ENCODE assay signal across 8 mouse cellular contexts in the genomic region with DNA sequence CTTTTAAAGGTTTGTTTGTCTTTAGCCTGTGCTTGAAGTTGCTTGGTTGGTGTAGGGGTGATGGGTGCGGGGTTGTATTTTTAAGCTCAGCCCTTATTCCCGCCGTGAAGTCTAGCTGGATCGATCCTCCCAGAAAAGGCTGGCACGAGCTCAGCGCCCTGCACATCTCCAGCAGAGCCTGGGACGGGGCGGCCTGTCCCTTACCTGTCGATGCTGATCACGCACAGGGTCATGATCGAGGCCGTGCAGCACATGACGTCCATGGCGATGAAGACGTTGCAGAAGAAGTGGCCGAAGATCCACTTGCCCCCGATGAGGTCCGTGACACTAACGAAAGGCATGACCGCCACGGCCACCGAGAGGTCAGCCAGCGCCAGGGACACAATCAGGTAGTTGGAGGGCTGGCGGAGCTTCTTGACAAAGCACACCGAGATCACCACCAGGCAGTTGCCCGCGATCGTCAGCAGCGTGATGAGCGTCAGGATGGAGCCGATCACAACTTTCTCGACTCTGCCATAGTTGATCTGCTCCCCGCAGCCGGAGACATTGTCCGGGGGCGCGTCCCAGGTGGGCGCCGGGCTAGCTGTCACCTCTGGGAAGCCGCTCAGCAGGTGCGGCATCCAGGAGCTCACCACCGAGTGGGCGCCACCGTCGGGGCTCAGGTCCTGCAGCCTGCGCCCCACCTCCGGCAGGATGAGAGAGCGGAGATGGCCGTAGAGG. TPM values are rescaled to one million over a fixed set of nuclear protein-coding genes. Genes with fewer than 3 reads are reported as not detected.
DNase-seq lines count a peak whose midpoint lies in the region; ATAC-seq and TF ChIP-seq lines count a peak whose summit lies in the region.

No protein-coding gene starts in this region.

- peaks cover 17% of the 10 kb centered on the region for H3K9me3 ChIP-seq in megakaryocyte, embryonic 14.5 days
- H3K9me3 ChIP-seq in heart, postnatal 0 days (replicated peaks; ENCODE audit: control insufficient read depth, low read length): no peaks in the 10 kb centered on the region
- H3K9me3 ChIP-seq in liver, postnatal 0 days (ENCODE audit: low read length): no peaks in the 10 kb centered on the region

- peak overlapping the region; percentile 96 for H3K4me2 ChIP-seq in heart, postnatal 0 days (ENCODE audit: low read depth, low read length)
- H3K4me2 ChIP-seq in liver, postnatal 0 days (ENCODE audit: low read depth, low read length): peak overlapping the region; percentile 74

- peak overlapping the region; percentile 91 for H3K4me3 ChIP-seq in megakaryocyte, embryonic 14.5 days (replicated peaks)
- peak overlapping the region; percentile 58 for H3K4me3 ChIP-seq in heart, postnatal 0 days (ENCODE audit: low read depth, low read length)
- peak overlapping the region; percentile 45 for H3K4me3 ChIP-seq in liver, postnatal 0 days (ENCODE audit: low read depth, low read length)

- intact Hi-C loops in gastrocnemius, postnatal 14 days (cut with DNase I; ENCODE audit: low total_unique reads): no loop called here

- H3K4me1 ChIP-seq in megakaryocyte, embryonic 14.5 days: peaks cover 13% of the 10 kb centered on the region
- no peaks in the 10 kb centered on the region for H3K4me1 ChIP-seq in heart, postnatal 0 days (ENCODE audit: control insufficient read depth, insufficient read depth)
- no peaks in the 10 kb centered on the region for H3K4me1 ChIP-seq in liver, postnatal 0 days (ENCODE audit: insufficient read depth)

- no peak overlapping the region for H3K27ac ChIP-seq in heart, postnatal 0 days (ENCODE audit: low read depth)
- no peak overlapping the region for H3K27ac ChIP-seq in liver, postnatal 0 days (ENCODE audit: low read depth)

- no peak for TF ChIP-seq EP300 in heart, postnatal 0 days (IDR thresholded peaks at IDR 0.05; ENCODE audit: low read depth)
- no peak for TF ChIP-seq EP300 in liver, postnatal 0 days (IDR thresholded peaks at IDR 0.05; ENCODE audit: low read depth)

- peak; percentile 3 for DNase-seq in gastrocnemius, postnatal 14 days
- DNase-seq in gastrocnemius, postnatal 10 days: no peak
- DNase-seq in heart, postnatal 0 days (ENCODE audit: low spot score): no peak
- DNase-seq in liver, postnatal 0 days: peak; percentile 12
- DNase-seq in ovary, postnatal 10 days (ENCODE audit: low spot score): no peak
- no peak for DNase-seq in gastrocnemius, postnatal 25 days

- no peak for TF ChIP-seq CTCF in heart, postnatal 0 days (IDR thresholded peaks at IDR 0.05; ENCODE audit: low read depth)
- no peak for TF ChIP-seq CTCF in liver, postnatal 0 days (IDR thresholded peaks at IDR 0.05; ENCODE audit: low read depth)

- ATAC-seq in megakaryocyte, adult 5-6 weeks (ENCODE audit: poor library complexity, severe bottlenecking): no peak
- 0 out of 2 replicates have a peak, but pooled peaks have one; percentile 8 for ATAC-seq in heart, postnatal 0 days (ENCODE audit: insufficient read depth, low read depth)
- no peak for ATAC-seq in liver, postnatal 0 days

- H3K9ac ChIP-seq in heart, postnatal 0 days (replicated peaks; ENCODE audit: low read depth, low read length): no peak overlapping the region
- no peak overlapping the region for H3K9ac ChIP-seq in liver, postnatal 0 days (replicated peaks)

- H3K36me3 ChIP-seq in megakaryocyte, embryonic 14.5 days (replicated peaks; ENCODE audit: low read length): no peaks in the 10 kb centered on the region
- H3K36me3 ChIP-seq in heart, postnatal 0 days (replicated peaks; ENCODE audit: control insufficient read depth, insufficient read depth, low read length): no peaks in the 10 kb centered on the region
- no peaks in the 10 kb centered on the region for H3K36me3 ChIP-seq in liver, postnatal 0 days (replicated peaks; ENCODE audit: insufficient read depth, low read length)

- 7% methylated on average over 49 of the region's 49 CpGs for WGBS in heart, postnatal 0 days
- WGBS in liver, postnatal 0 days (ENCODE audit: insufficient replicate concordance): 11% methylated on average over 43 of the region's 49 CpGs

- H3K27me3 ChIP-seq in megakaryocyte, embryonic 14.5 days (replicated peaks): peaks cover 44% of the 10 kb centered on the region
- peaks cover 52% of the 10 kb centered on the region for H3K27me3 ChIP-seq in heart, postnatal 0 days (ENCODE audit: control insufficient read depth, insufficient read depth, low read length)
- peaks cover 50% of the 10 kb centered on the region for H3K27me3 ChIP-seq in liver, postnatal 0 days (ENCODE audit: insufficient read depth, low read length)

RNA-seq across cellular contexts. Expression of gene Htr7, which starts 0.6 kb away (rescaled TPM):
- total RNA-seq in gastrocnemius, postnatal 14 days (2021): 1 to 10 TPM; 1.4 to 2.0 TPM
- 1 to 10 TPM; 1.5 to 1.9 TPM for total RNA-seq in gastrocnemius, postnatal 10 days (2021)
- 0.09 and 2.5 TPM in 2 replicates for polyA plus RNA-seq in megakaryocyte, embryonic 14.5 days (2012; ENCODE audit: insufficient read depth, low replicate concordance)
- total RNA-seq in megakaryocyte, adult 5-6 weeks (2015): not detected in 2 replicates
- total RNA-seq in megakaryocyte, adult 5-6 weeks (2017): not detected in 2 replicates
- total RNA-seq in heart, postnatal 0 days (2014; rRNA removed; ENCODE audit: low replicate concordance): not detected in 2 replicates
- polyA plus RNA-seq in heart, postnatal 0 days (2015; fragmentation: Nextera tagmentation; extraction: Ambion mirVana): not detected in 2 replicates
- 0.06 TPM in 1 of 2 replicates, not detected in the other for polyA plus RNA-seq in liver, postnatal 0 days (2015; fragmentation: Nextera tagmentation; extraction: Ambion mirVana)
- total RNA-seq in gastrocnemius, postnatal 25 days (2021): under 1 TPM; 0.54 to 0.59 TPM

RNA-seq across cellular contexts. Expression of gene Rpp30, which starts 26.9 kb away (rescaled TPM):
- 10 to 100 TPM; 12.6 to 12.7 TPM for total RNA-seq in gastrocnemius, postnatal 14 days (2021)
- total RNA-seq in gastrocnemius, postnatal 10 days (2021): 10 to 100 TPM; 13.9 to 14.1 TPM
- 5.5 TPM in 1 of 2 replicates, not detected in the other for polyA plus RNA-seq in megakaryocyte, embryonic 14.5 days (2012; ENCODE audit: insufficient read depth, low replicate concordance)
- total RNA-seq in megakaryocyte, adult 5-6 weeks (2015): 35.7 and 47.3 TPM in 2 replicates
- 36.1 and 39.2 TPM in 2 replicates for total RNA-seq in megakaryocyte, adult 5-6 weeks (2017)
- total RNA-seq in heart, postnatal 0 days (2014; rRNA removed; ENCODE audit: low replicate concordance): 13.8 and 47.6 TPM in 2 replicates
- 31.7 and 36.1 TPM in 2 replicates for polyA plus RNA-seq in heart, postnatal 0 days (2015; fragmentation: Nextera tagmentation; extraction: Ambion mirVana)
- 23.2 TPM in 2 replicates for polyA plus RNA-seq in liver, postnatal 0 days (2015; fragmentation: Nextera tagmentation; extraction: Ambion mirVana)
- total RNA-seq in gastrocnemius, postnatal 25 days (2021): 10 to 100 TPM; 14.3 to 14.4 TPM

Comparison
In these comparisons a context has a peak if more than half of its experiments do, and no peak if none do; other contexts are left out.
1. DNase-seq: peak in gastrocnemius, postnatal 14 days (single experiment) and liver, postnatal 0 days (single experiment); none in gastrocnemius, postnatal 10 days (single experiment), heart, postnatal 0 days (single experiment), ovary, postnatal 10 days (single experiment) and gastrocnemius, postnatal 25 days (single experiment).
2. Peak in every context shown above with its lines, with median percentiles within 50 percentile points of each other: H3K4me3 ChIP-seq.